Mouse (Mus musculus): ENCODE measurements around the gene Nek3.

Nek3 gene

DNA sequence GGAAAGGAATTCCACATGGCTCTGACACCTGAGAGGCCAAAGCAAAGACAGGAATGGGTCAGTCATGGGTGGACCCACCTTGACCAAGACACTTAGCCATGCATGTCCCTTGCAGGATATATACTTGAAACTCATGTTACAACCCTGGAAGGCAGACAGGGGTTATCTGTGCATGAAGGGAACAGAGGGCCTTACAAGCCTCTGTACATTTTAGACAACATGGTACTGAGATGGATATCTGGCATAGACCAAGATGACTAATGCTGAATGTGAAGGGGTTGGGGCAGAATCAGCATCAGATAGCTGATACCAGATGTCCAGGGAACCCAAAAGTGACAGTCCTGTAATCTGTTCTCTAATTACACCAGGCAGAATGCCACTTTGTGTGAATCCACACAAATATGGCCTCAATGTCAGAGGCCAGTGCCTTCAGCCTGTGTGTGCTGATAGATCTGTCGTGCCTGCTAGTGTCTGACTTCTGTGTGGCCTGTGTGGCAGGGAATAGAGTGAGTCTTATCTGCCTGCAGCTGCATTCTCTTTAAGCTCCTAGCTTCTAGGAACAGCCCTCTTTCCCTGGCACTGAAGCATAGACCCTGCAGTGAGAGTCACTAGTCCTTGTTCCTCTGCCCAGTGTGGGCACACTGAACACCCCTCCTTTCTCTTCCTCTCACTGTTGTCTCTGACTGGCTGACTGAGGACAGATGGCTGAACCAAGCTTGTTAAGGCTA lies 22.3 kb downstream of the Nek3 start:
- no peak for DNase-seq

DNA sequence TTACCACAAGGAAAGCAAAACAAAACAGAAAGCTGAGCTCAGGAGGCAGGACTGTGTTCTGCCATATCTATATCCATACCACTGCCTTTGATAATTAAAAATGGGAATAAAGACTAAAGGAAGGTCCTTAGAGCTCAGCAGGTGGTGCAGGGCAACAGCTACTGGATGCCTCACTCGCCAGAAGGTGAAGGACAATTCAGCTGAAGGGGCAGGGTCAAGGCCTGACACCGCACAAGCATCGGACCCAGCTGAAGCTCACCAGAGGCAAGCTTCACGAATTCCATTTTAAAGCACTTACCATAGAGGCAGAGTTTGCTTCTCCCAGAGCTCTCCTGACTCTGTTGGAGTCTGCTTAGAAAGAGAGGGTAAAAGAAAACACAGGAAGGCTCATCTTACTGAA lies 23.6 kb downstream of the Nek3 start:
- DNase-seq, result no peak

DNA sequence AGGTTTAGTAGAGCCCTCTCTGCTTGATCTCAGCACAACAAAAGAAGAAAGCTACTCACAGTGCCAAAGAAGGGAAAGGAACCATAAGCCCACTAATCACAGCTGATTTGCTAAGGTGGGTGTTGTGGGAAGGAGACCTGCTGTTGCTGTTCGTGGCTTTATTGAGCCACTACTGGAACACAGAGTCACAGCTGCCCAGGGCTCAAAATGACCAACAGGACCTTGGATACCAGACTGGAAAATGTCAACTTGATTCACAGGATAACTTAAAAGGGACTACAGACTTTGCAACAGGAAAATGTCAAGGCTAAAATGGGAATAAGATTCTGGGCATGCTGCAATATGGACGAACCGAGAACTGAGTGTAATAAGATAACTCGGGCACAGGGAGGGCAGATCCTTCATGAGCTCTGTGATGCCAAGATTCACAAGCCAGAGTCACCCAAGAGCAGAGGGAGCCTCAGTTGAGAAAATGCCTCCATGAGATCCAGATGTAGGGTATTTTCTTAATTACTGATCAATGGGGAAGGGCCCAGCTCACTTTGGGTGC lies 24.3 kb downstream of the Nek3 start:
- no peak for DNase-seq

DNA sequence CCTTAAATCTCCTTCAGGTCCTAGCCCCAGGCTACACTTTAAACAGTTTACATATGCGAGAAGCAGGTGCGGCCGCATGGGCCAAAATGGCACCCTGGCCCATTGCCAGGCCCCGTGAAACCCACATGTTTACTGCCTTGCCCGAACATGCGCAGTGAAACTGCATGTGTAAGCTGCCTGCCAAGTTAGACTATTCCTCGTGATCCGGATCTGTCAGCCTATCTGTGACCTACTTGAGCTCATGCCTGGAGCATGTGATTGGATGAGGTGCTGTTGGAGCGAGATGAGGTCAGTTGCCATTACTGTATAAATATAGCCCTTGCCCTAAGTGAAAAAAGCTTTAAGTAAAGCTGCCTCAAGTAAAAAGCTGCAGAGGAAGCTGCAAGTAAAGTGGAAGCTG lies 29.8 kb downstream of the Nek3 start:
- peak in 1 of 2 experiments; percentile 31 for DNase-seq

DNA sequence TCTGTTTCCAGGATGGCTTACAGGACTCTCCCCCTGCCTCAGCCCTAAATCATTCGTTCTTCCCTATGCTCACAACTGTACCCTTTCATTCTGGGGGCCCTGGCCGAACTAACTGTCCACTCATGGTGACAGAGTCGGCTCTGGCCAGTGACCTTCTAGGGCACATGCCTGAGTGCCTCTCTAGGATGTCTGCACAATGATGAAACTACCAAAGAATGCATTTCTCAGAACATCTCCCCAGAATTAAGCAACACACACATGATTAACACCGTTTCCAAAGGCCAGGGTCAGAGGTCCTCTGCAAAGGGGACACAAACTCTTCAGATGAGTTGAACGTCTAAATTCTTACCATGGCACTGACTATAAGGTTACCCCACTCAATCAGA lies 31.5 kb downstream of the Nek3 start:
- no peak for DNase-seq

DNA sequence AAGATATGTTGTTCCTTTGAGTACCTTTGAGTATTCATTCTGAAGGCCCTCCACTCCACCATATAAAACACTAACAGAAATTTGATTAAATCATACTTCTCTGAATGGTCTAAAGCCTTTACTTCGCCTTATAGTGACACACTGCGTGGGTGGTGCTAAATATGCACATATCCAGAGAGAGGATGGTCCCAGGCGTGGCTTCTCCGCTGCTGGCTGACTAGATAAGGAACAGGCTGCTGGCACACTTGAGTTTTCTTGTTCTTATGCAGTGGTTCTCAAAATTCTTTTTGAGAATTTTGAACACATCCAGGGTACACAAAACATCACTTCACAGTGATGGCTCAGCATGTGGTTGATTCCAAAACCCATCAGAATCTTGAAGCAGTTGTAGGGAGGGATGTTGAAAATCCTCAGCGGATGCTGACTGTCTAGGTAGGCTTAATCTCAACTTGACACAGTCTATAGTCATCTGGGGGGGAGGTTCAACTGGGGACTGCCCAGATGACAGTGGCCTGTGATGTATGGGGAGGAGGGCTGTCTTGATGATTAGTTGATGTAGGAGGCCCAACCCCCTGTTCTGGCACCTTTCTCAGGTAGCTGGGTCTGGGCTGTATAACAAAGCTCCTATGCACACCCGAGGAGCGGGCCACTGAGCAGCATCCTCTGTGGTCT lies 32.0 kb downstream of the Nek3 start:
- no peak for DNase-seq

GRCm38 (mm10) chr8:22132062-22132461 lies 34.2 kb downstream of the Nek3 start:
- DNase-seq, result no peak

DNA sequence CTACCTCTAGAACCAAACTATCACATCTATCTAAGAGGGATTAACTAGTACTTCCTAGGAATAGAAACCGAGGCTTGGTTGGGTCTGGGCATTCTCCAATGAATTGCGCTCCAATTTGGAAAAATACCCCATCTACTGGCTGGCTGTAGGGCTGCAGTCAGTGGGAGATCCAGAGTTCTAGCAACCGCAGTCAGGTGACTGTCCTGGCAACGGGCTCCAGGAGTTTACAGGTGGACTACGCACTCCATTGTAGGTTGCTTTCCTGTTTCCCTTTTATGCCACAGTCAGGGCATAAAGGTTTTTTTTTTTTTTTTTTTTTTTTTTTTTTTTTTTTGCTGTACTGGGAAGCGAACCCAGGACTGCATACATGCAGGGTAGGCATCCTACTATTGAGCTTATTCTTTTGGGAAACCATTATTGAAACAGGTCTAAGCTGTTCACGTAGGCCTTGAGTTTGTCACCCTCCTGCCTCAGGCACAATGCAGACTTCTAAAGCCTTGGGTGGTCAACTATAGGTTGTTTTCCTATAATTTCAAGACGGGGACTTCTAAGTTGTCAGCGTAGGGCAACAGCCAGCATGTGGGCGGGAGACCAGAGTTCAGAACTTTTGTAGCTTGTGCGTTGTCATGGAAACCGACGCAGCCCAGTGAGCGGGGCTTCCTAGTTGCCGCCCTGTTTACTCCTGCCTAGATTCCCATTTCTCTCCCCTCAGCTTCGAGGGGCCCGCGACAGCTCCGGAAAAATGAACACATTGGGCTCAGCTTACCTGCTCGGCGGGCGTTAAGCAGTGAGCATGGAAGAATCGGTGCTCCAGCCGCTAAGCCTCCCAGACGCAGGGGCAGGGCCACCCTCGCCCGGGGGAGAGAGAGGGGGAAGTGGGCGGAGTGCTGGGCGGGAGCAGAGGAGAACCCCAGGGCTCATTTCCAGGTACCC lies 41.7 kb downstream of the Nek3 start, which contains the start of gene Nek5:
TSS of gene Nek5 (minus strand) at position 834 of the 933 bp plus-strand sequence.
- DNase-seq, result peak; percentile 30 to 32

- DNase-seq, result no peak
Observed at GRCm38 (mm10) chr8:22107020-22107419, 59.2 kb downstream of the Nek3 start.

GRCm38 (mm10) chr8:22091568-22091967 lies 74.7 kb downstream of the Nek3 start:
- DNase-seq, result no peak

DNA sequence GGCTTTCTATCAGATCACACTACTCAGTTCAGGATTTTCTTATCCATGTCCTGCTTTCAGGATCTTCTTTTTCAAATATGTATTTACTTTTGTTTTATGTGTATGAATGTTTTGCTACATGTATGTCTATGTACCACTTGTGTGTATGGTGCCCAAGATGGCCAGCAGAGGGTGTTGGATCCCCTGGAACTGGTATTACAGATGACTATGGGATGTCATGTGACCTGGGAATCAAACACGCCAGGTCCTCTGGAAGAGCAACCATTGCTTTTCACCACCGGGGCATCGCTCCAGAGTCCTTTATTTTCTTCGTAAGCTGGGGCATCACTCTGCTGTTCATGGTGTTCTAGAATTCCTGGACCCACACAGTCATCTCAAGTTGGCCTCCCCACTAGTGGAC lies 77.0 kb downstream of the Nek3 start:
- DNase-seq, result no peak

GRCm38 (mm10) chr8:22079313-22080007 lies 86.8 kb downstream of the Nek3 start:
- DNase-seq, result no peak
